Mouse (Mus musculus): ENCODE measurements around the gene Sac3d1. TPM values are rescaled to one million over a fixed set of nuclear protein-coding genes. Genes with fewer than 3 reads are reported as not detected.
"Not testable (repeated sequence)": the region's sequence is repeated elsewhere in the genome, so short reads cannot be mapped to it uniquely, and the experiment has no call there.

Sac3d1 gene
- polyA plus RNA-seq, 1 experiment, result 27.5 TPM

GRCm38 (mm10) chr19:6140678-6141393 lies 22.4 kb upstream of the Sac3d1 start, which contains the start of gene Batf2:
Batf2 (plus strand) TSS chr19:6140983.
- H3ac ChIP-seq (ENCODE audit: control insufficient read depth, insufficient read length), result peak within 1 kb of the TSS; percentile 61

GRCm38 (mm10) chr19:6140374-6140677 lies 21.9 kb upstream of the Sac3d1 start:
- TF ChIP-seq MYOD1 (IDR thresholded peaks at IDR 0.05; ENCODE audit: control insufficient read depth in 1 of 3, insufficient read length in 2 of 3, low read depth in 2 of 3) (no peak), E2F4 (IDR thresholded peaks at IDR 0.05; ENCODE audit: insufficient read depth) (no peak), MYOG (IDR thresholded peaks at IDR 0.05; ENCODE audit: control insufficient read depth in 1 of 3, insufficient read depth in 1 of 3, insufficient read length in 2 of 3, low read depth in 2 of 3) (no peak), USF1 (IDR thresholded peaks at IDR 0.05; ENCODE audit: low read depth) (no peak), POLR2A (IDR thresholded peaks at IDR 0.05; ENCODE audit: insufficient read length, low read depth) (no peak), TCF3 (IDR thresholded peaks at IDR 0.05; ENCODE audit: insufficient read length, low read depth) (no peak)

More at GRCm38 (mm10) chr19:6140678-6141393, 22.4 kb upstream of the Sac3d1 start, which contains the start of gene Batf2:
- TF ChIP-seq USF1 (IDR thresholded peaks at IDR 0.05; ENCODE audit: low read depth) (peak; percentile 95), POLR2A (IDR thresholded peaks at IDR 0.05; ENCODE audit: insufficient read length, low read depth) (peak; percentile 59), POLR2AphosphoS2 (IDR thresholded peaks at IDR 0.05; ENCODE audit: insufficient read length, low read depth) (no peak), E2F4 (IDR thresholded peaks at IDR 0.05; ENCODE audit: insufficient read depth) (peak; percentile 11), MYOG (IDR thresholded peaks at IDR 0.05; ENCODE audit: control insufficient read depth in 1 of 3, insufficient read depth in 1 of 3, insufficient read length in 2 of 3, low read depth in 2 of 3) (peak in 1 of 3 experiments; percentile 4)
- Histone ChIP-seq H3K36me3 (ENCODE audit: control insufficient read depth, insufficient read depth) (no peaks in the 10 kb centered on the region), H3K79me2 (ENCODE audit: control insufficient read depth, insufficient read depth) (no peaks in the 10 kb centered on the region), H3K27me3 (ENCODE audit: control insufficient read depth, insufficient read depth, insufficient read length) (peaks cover 6% of the 10 kb centered on the region), H3K4me2 (ENCODE audit: low read depth) (peak within 1 kb of the TSS; percentile 92), H3K4me3 (peak within 1 kb of the TSS; percentile 81)

GRCm38 (mm10) chr19:6139701-6140100 lies 21.3 kb upstream of the Sac3d1 start:
- H3K36me3 ChIP-seq (ENCODE audit: control insufficient read depth, insufficient read depth), result peaks cover 4% of the 10 kb centered on the region
- no peaks in the 10 kb centered on the region for H3K79me2 ChIP-seq (ENCODE audit: control insufficient read depth, insufficient read depth)
- H3K4me2 ChIP-seq (ENCODE audit: low read depth), result peak overlapping the region; percentile 84
- H3K27me3 ChIP-seq (ENCODE audit: control insufficient read depth, insufficient read depth, insufficient read length), result no peaks in the 10 kb centered on the region
- TF ChIP-seq POLR2A (IDR thresholded peaks at IDR 0.05; ENCODE audit: insufficient read length, low read depth) (no peak), TCF12 (IDR thresholded peaks at IDR 0.05; ENCODE audit: insufficient read depth, poor library complexity, severe bottlenecking) (no peak), POLR2AphosphoS2 (IDR thresholded peaks at IDR 0.05; ENCODE audit: insufficient read length, low read depth) (no peak), TCF3 (IDR thresholded peaks at IDR 0.05; ENCODE audit: insufficient read length, low read depth) (no peak), MYOG (IDR thresholded peaks at IDR 0.05; ENCODE audit: control insufficient read depth in 1 of 3, insufficient read depth in 1 of 3, insufficient read length in 2 of 3, low read depth in 2 of 3) (no peak), E2F4 (IDR thresholded peaks at IDR 0.05; ENCODE audit: insufficient read depth) (no peak), SRF (IDR thresholded peaks at IDR 0.05; ENCODE audit: control insufficient read depth, insufficient read length, low read depth) (no peak), MAX (IDR thresholded peaks at IDR 0.05; ENCODE audit: low read depth) (no peak), CEBPB (IDR thresholded peaks at IDR 0.05; ENCODE audit: insufficient read depth, poor library complexity, severe bottlenecking) (no peak), USF1 (IDR thresholded peaks at IDR 0.05; ENCODE audit: low read depth) (no peak), MYOD1 (IDR thresholded peaks at IDR 0.05; ENCODE audit: control insufficient read depth in 1 of 3, insufficient read length in 2 of 3, low read depth in 2 of 3) (no peak)
- peak overlapping the region; percentile 81 for H3K4me3 ChIP-seq
- H3ac ChIP-seq (ENCODE audit: control insufficient read depth, insufficient read length), result no peak overlapping the region

More at GRCm38 (mm10) chr19:6140374-6140677, 21.9 kb upstream of the Sac3d1 start:
- H3K36me3 ChIP-seq (ENCODE audit: control insufficient read depth, insufficient read depth), result peaks cover 2% of the 10 kb centered on the region
- peak overlapping the region; percentile 81 for H3K4me3 ChIP-seq
- H3K79me2 ChIP-seq (ENCODE audit: control insufficient read depth, insufficient read depth), result no peaks in the 10 kb centered on the region
- peaks cover 2% of the 10 kb centered on the region for H3K27me3 ChIP-seq (ENCODE audit: control insufficient read depth, insufficient read depth, insufficient read length)
- peak overlapping the region; percentile 61 for H3ac ChIP-seq (ENCODE audit: control insufficient read depth, insufficient read length)
- peak overlapping the region; percentile 84 for H3K4me2 ChIP-seq (ENCODE audit: low read depth)

GRCm38 (mm10) chr19:6136397-6136796 lies 17.9 kb upstream of the Sac3d1 start:
- no peak overlapping the region for H3ac ChIP-seq (ENCODE audit: control insufficient read depth, insufficient read length)
- H3K79me2 ChIP-seq (ENCODE audit: control insufficient read depth, insufficient read depth), result no peaks in the 10 kb centered on the region
- H3K4me3 ChIP-seq, result no peak overlapping the region
- no peaks in the 10 kb centered on the region for H3K27me3 ChIP-seq (ENCODE audit: control insufficient read depth, insufficient read depth, insufficient read length)
- H3K36me3 ChIP-seq (ENCODE audit: control insufficient read depth, insufficient read depth), result peaks cover 4% of the 10 kb centered on the region
- TF ChIP-seq MYOD1 (IDR thresholded peaks at IDR 0.05; ENCODE audit: control insufficient read depth in 1 of 3, insufficient read length in 2 of 3, low read depth in 2 of 3) (peak in 1 of 3 experiments; percentile 6), MAX (IDR thresholded peaks at IDR 0.05; ENCODE audit: low read depth) (no peak)
- H3K4me2 ChIP-seq (ENCODE audit: low read depth), result peak overlapping the region; percentile 27

- not testable (repeated sequence) for H3K4me3 ChIP-seq; H3K4me2 ChIP-seq (ENCODE audit: low read depth); H3K36me3 ChIP-seq (ENCODE audit: control insufficient read depth, insufficient read depth); H3K79me2 ChIP-seq (ENCODE audit: control insufficient read depth, insufficient read depth); H3K27me3 ChIP-seq (ENCODE audit: control insufficient read depth, insufficient read depth, insufficient read length); H3ac ChIP-seq (ENCODE audit: control insufficient read depth, insufficient read length)
Measured at GRCm38 (mm10) chr19:6133197-6133596, 14.7 kb upstream of the Sac3d1 start.
